Mouse (Mus musculus) retina, postnatal 1 day (tissue): Measurements from ENCODE around the gene Zbtb20.

ENCODE experiments used
- DNase-seq: peaks from one replicate; pipeline ENCODE4 v3.0.0-alpha.2; 2012

The Zbtb20 gene

GRCm38 (mm10) chr16:43497093-43497492 is 621.4 kb downstream of the Zbtb20 start:
- DNase-seq: no peak

- DNase-seq: no peak
These were observed 624.6 kb downstream of the Zbtb20 start for GRCm38 (mm10) chr16:43500132-43500853.

- DNase-seq: no peak
These were observed 625.6 kb downstream of the Zbtb20 start for GRCm38 (mm10) chr16:43501284-43501683.

GRCm38 (mm10) chr16:43502339-43503009 is 626.8 kb downstream of the Zbtb20 start:
- peak; percentile 8 for DNase-seq

- peak; percentile 83 for DNase-seq
These were observed 627.4 kb downstream of the Zbtb20 start for GRCm38 (mm10) chr16:43503010-43503635.

GRCm38 (mm10) chr16:43503636-43504010 is 627.9 kb downstream of the Zbtb20 start:
- peak; percentile 55 for DNase-seq

- peak; percentile 82 for DNase-seq
These were observed 628.5 kb downstream of the Zbtb20 start for GRCm38 (mm10) chr16:43504151-43504550.

GRCm38 (mm10) chr16:43504556-43504955 is 628.9 kb downstream of the Zbtb20 start:
- DNase-seq: no peak

GRCm38 (mm10) chr16:43505314-43505950 is 629.8 kb downstream of the Zbtb20 start:
- DNase-seq: peak; percentile 30

GRCm38 (mm10) chr16:43506189-43506751 is 630.6 kb downstream of the Zbtb20 start:
- peak; percentile 23 for DNase-seq

GRCm38 (mm10) chr16:43506771-43507405 is 631.2 kb downstream of the Zbtb20 start:
- DNase-seq: no peak

- no peak for DNase-seq
These were observed 632.7 kb downstream of the Zbtb20 start for GRCm38 (mm10) chr16:43508166-43508998.

- no peak for DNase-seq
These were observed 634.8 kb downstream of the Zbtb20 start for GRCm38 (mm10) chr16:43510516-43510915.

- DNase-seq: no peak
These were observed 635.9 kb downstream of the Zbtb20 start for GRCm38 (mm10) chr16:43511531-43511930.

- DNase-seq: no peak
These were observed 638.3 kb downstream of the Zbtb20 start for GRCm38 (mm10) chr16:43513933-43514332.

GRCm38 (mm10) chr16:43515538-43515937 is 639.9 kb downstream of the Zbtb20 start:
- no peak for DNase-seq

- DNase-seq: no peak
These were observed 644.6 kb downstream of the Zbtb20 start for GRCm38 (mm10) chr16:43520274-43520673.

GRCm38 (mm10) chr16:43522482-43522881 is 646.8 kb downstream of the Zbtb20 start:
- no peak for DNase-seq

- DNase-seq: peak; percentile 14
These were observed 648.5 kb downstream of the Zbtb20 start for GRCm38 (mm10) chr16:43524179-43524578.

GRCm38 (mm10) chr16:43525624-43526023 is 649.9 kb downstream of the Zbtb20 start:
- no peak for DNase-seq

- DNase-seq: peak; percentile 74
These were observed 652.6 kb downstream of the Zbtb20 start for GRCm38 (mm10) chr16:43528300-43528699.

- no peak for DNase-seq
These were observed 655.6 kb downstream of the Zbtb20 start for GRCm38 (mm10) chr16:43531328-43531727.
